Mouse (Mus musculus) midbrain, embryonic 14.5 days (tissue): Measurements from ENCODE around the gene Cerkl. TPM values are rescaled to one million over a fixed set of nuclear protein-coding genes. Genes with fewer than 3 reads are reported as not detected.

ENCODE experiments used
- ATAC-seq: fragments of 200-750 bp; cut with Nextera tagmentation; 2 replicates; pipeline ENCODE4 v1.8.0; 2017; ENCODE audit warnings: moderate number of reproducible peaks, moderate library complexity; ENCODE audit not compliant: low FRiP score, low TSS enrichment
- DNase-seq: peaks from one replicate; pipeline ENCODE4 v3.0.0-alpha.2; 2015
- H3K27ac ChIP-seq: fragments of 300-500 bp; sonication (generic); replicated peaks from 2 replicates; pipeline ENCODE4 v1.5.1; 2014; ENCODE audit warnings: mild to moderate bottlenecking, low read depth, low read length, moderate library complexity
- H3K27me3 ChIP-seq: fragments of 300-500 bp; sonication (generic); 2 replicates; pipeline ENCODE4 v1.6.1; 2014; ENCODE audit warnings: low read length, control low read depth, mixed read lengths; ENCODE audit not compliant: control insufficient read depth, insufficient read depth
- H3K36me3 ChIP-seq: fragments of 300-500 bp; sonication (generic); 2 replicates; pipeline ENCODE4 v1.6.1; 2014; ENCODE audit warnings: low read length, control low read depth; ENCODE audit not compliant: control insufficient read depth, insufficient read depth
- H3K4me1 ChIP-seq: fragments of 300-500 bp; sonication (generic); 2 replicates; pipeline ENCODE4 v1.6.1; 2014; ENCODE audit warnings: mild to moderate bottlenecking, antibody characterized with exemption, low read length, control low read depth; ENCODE audit not compliant: control insufficient read depth, insufficient read depth
- H3K4me2 ChIP-seq: fragments of 300-500 bp; sonication (generic); 2 replicates; pipeline ENCODE4 v1.6.1; 2014; ENCODE audit warnings: mild to moderate bottlenecking, low read length, moderate library complexity
- H3K4me3 ChIP-seq: fragments of 300-500 bp; sonication (generic); replicated peaks from 2 replicates; pipeline ENCODE4 v1.5.1; 2014; ENCODE audit warnings: low read depth, low read length
- H3K9ac ChIP-seq: fragments of 300-500 bp; sonication (generic); replicated peaks from 2 replicates; pipeline ENCODE4 v1.6.1; 2014; ENCODE audit warnings: mild to moderate bottlenecking, low read length, moderate library complexity
- H3K9me3 ChIP-seq: fragments of 300-500 bp; sonication (generic); 2 replicates; pipeline ENCODE4 v1.6.1; 2016; ENCODE audit warnings: low read length, control low read depth, mixed read lengths; ENCODE audit not compliant: control insufficient read depth
- WGBS: fragments of 180-500 bp; shearing (Covaris S2); extraction: QIAGEN DNeasy Blood & Tissue Kit; methylation state at CpG from one replicate; pipeline ENCODE4 v1.1.7; 2014; 5-methylcytosine and 5-hydroxymethylcytosine counted together
- polyA plus RNA-seq: library from polyadenylated mRNA; unstranded; fragments of >200 nt; fragmentation: Nextera tagmentation; extraction: Ambion mirVana; gene quantifications from 2 replicates; pipeline ENCODE4 v1.2.1, GENCODE M21; 2014

Gene Cerkl
- polyA plus RNA-seq, 1 experiment from 2014 or later = 3.3 TPM

GRCm38 (mm10) chr2:79450684-79451394 lies 5.7 kb downstream of the Cerkl start:
- Histone ChIP-seq H3K9ac (no peak overlapping the region), H3K9me3 (no peaks in the 10 kb centered on the region), H3K4me3 (no peak overlapping the region), H3K27me3 (no peaks in the 10 kb centered on the region; the same call in 1 of the 2 replicates), H3K27ac (no peak overlapping the region), H3K36me3 (no peaks in the 10 kb centered on the region), H3K4me2 (0 out of 2 replicates have a peak overlapping the region, but pooled peaks have one; percentile 0), H3K4me1 (no peaks in the 10 kb centered on the region)
- WGBS = 44% methylated on average over 4 of the region's 4 CpGs
- ATAC-seq (no peak), DNase-seq (peak; percentile 24)

DNA sequence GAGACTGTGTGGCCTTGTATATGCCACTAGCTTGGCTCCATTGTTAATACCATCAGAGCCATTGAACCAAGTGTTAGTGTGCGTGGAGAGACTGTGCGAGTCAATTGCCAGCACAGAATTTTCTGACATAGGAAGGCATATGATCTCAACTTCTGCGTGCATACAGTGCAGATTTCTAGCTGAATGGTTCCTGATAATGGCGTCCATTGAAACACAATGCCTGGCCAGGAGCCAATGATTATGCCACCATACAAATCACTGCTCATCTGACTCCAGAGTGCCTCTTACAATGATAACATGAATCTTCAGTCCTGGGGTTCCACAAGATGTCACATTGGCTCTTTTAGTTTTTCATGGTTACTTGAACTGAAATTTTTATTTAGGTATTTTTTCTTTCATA lies 7.2 kb downstream of the Cerkl start:
- Histone ChIP-seq H3K27me3 (no peaks in the 10 kb centered on the region; the same call in 1 of the 2 replicates), H3K27ac (no peak overlapping the region), H3K36me3 (no peaks in the 10 kb centered on the region), H3K4me1 (no peaks in the 10 kb centered on the region), H3K9me3 (no peaks in the 10 kb centered on the region), H3K4me3 (no peak overlapping the region), H3K9ac (no peak overlapping the region), H3K4me2 (no peak overlapping the region)
- 54% methylated on average over 4 of the region's 4 CpGs for WGBS
- ATAC-seq (no peak), DNase-seq (peak; percentile 40)

- H3K27me3 ChIP-seq = no peaks in the 10 kb centered on the region
- no peak overlapping the region for H3K4me3 ChIP-seq
- 77% methylated on average over 1 of the region's 1 CpGs for WGBS
- no peaks in the 10 kb centered on the region for H3K36me3 ChIP-seq
- no peak overlapping the region for H3K27ac ChIP-seq
- H3K9ac ChIP-seq = no peak overlapping the region
- ATAC-seq (no peak), DNase-seq (no peak)
- no peaks in the 10 kb centered on the region for H3K4me1 ChIP-seq
- H3K9me3 ChIP-seq = no peaks in the 10 kb centered on the region
- no peak overlapping the region for H3K4me2 ChIP-seq
Measured at GRCm38 (mm10) chr2:79447198-79447597, 9.4 kb downstream of the Cerkl start.

- ATAC-seq = no peak
- Histone ChIP-seq H3K27ac (no peak overlapping the region), H3K9me3 (no peaks in the 10 kb centered on the region), H3K4me3 (no peak overlapping the region), H3K4me2 (no peak overlapping the region), H3K27me3 (no peaks in the 10 kb centered on the region), H3K4me1 (no peaks in the 10 kb centered on the region), H3K36me3 (no peaks in the 10 kb centered on the region), H3K9ac (no peak overlapping the region)
- no peak for DNase-seq
- 90% methylated on average over 3 of the region's 3 CpGs for WGBS
Measured at GRCm38 (mm10) chr2:79443861-79444620, 12.5 kb downstream of the Cerkl start.

- H3K4me1 ChIP-seq = no peaks in the 10 kb centered on the region
- no peak overlapping the region for H3K27ac ChIP-seq
- H3K9ac ChIP-seq = no peak overlapping the region
- no peaks in the 10 kb centered on the region for H3K9me3 ChIP-seq
- no peaks in the 10 kb centered on the region for H3K36me3 ChIP-seq
- WGBS = 99% methylated on average over 2 of the region's 2 CpGs
- H3K4me2 ChIP-seq = no peak overlapping the region
- H3K4me3 ChIP-seq = no peak overlapping the region
- DNase-seq = no peak
- no peak for ATAC-seq
- H3K27me3 ChIP-seq = no peaks in the 10 kb centered on the region
Measured at GRCm38 (mm10) chr2:79443401-79443800, 13.2 kb downstream of the Cerkl start.

- no peak for DNase-seq
- Histone ChIP-seq H3K4me3 (no peak overlapping the region), H3K4me2 (no peak overlapping the region), H3K4me1 (no peaks in the 10 kb centered on the region), H3K36me3 (no peaks in the 10 kb centered on the region), H3K9ac (no peak overlapping the region), H3K9me3 (no peaks in the 10 kb centered on the region), H3K27me3 (no peaks in the 10 kb centered on the region), H3K27ac (no peak overlapping the region)
- WGBS = 77% methylated on average over 6 of the region's 6 CpGs
- ATAC-seq = no peak
Measured at GRCm38 (mm10) chr2:79442906-79443305, 13.7 kb downstream of the Cerkl start.

DNA sequence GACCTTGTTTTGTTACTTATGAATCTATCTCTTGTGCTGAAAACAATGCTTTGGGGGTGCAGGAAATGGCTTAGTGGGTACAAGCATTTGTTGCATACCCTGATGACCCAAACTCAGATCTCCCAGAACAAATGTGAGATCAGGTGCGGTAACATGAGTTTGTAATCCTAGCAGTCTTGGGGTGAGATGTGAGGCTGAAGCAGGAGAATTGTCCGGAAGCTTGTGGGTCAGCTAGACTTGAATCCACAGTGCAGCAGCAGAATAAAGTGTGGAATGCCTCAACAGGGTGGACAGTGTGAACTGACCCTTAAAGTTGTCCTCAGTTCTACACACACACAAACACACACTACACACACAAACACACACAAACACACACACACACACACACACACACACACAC lies 14.4 kb downstream of the Cerkl start:
- Histone ChIP-seq H3K4me2 (no peak overlapping the region), H3K27ac (no peak overlapping the region)
- 95% methylated on average over 2 of the region's 2 CpGs for WGBS

GRCm38 (mm10) chr2:79430061-79430460 lies 26.5 kb downstream of the Cerkl start:
- H3K9me3 ChIP-seq = no peaks in the 10 kb centered on the region
- no peaks in the 10 kb centered on the region for H3K36me3 ChIP-seq
- no peak for DNase-seq
- no peak overlapping the region for H3K9ac ChIP-seq
- 0 out of 2 replicates have a peak, but pooled peaks cover 7% of the 10 kb centered on the region for H3K4me1 ChIP-seq
- no peak for ATAC-seq
- H3K27me3 ChIP-seq = peaks cover 12% of the 10 kb centered on the region; the same call in 1 of the 2 replicates
- no peak overlapping the region for H3K4me2 ChIP-seq
- H3K4me3 ChIP-seq = no peak overlapping the region
- no peak overlapping the region for H3K27ac ChIP-seq

More for the DNA sequence above, 14.4 kb downstream of the Cerkl start:
- Histone ChIP-seq H3K9ac (no peak overlapping the region), H3K36me3 (no peaks in the 10 kb centered on the region), H3K4me1 (no peaks in the 10 kb centered on the region), H3K9me3 (no peaks in the 10 kb centered on the region), H3K4me3 (no peak overlapping the region), H3K27me3 (no peaks in the 10 kb centered on the region)
- DNase-seq (no peak), ATAC-seq (no peak)
